Mouse (Mus musculus) CH12.LX (cell line): Measurements from ENCODE around the gene Frmd5. TPM values are rescaled to one million over a fixed set of nuclear protein-coding genes. Genes with fewer than 3 reads are reported as not detected.
"Not testable (repeated sequence)": the region's sequence is repeated elsewhere in the genome, so short reads cannot be mapped to it uniquely, and the experiment has no call there.

ENCODE experiments used
- DNase-seq: peaks from one replicate; pipeline ENCODE4 v3.0.0-alpha.2; 2013; ENCODE audit errors: extremely low read depth
- H3K27ac ChIP-seq: 2 replicates; pipeline ENCODE4 v1.5.1; 2012; ENCODE audit warnings: low read depth, mild to moderate bottlenecking, control low read depth, moderate library complexity; ENCODE audit not compliant: insufficient read depth
- H3K27me3 ChIP-seq: replicated peaks from 2 replicates; pipeline ENCODE3; 2012; ENCODE audit warnings: inconsistent platforms
- H3K36me3 ChIP-seq, 2 experiments: replicated peaks in 1 of 2; 2 replicates each; pipeline versions ENCODE3 to v1.6.1; 2012; ENCODE audit warnings: inconsistent platforms in 1 of 2, low read length in 1 of 2, mild to moderate bottlenecking in 1 of 2, mixed read lengths in 1 of 2, moderate library complexity in 1 of 2; ENCODE audit not compliant: control insufficient read depth in 1 of 2, insufficient read depth in 1 of 2
- H3K4me1 ChIP-seq, 2 experiments: 2 replicates each; pipeline ENCODE4 v1.6.1; 2012; ENCODE audit warnings: inconsistent platforms in 1 of 2, moderate library complexity in 1 of 2; ENCODE audit not compliant: insufficient read depth in 2 of 2, control insufficient read depth in 1 of 2
- H3K4me2 ChIP-seq: 2 replicates; pipeline ENCODE4 v1.6.1; 2012; ENCODE audit warnings: low read depth, mild to moderate bottlenecking, control low read depth; ENCODE audit not compliant: poor library complexity, insufficient read depth, severe bottlenecking
- H3K4me3 ChIP-seq, 3 experiments: fragments of 150-350 bp in 1 of 3; sonication (generic) in 1 of 3; replicated peaks in 1 of 3; 2 replicates each; pipeline versions ENCODE3 to v1.5.1; 2011 to 2012; ENCODE audit warnings: low read depth in 2 of 3, low read length in 2 of 3, mild to moderate bottlenecking in 2 of 3, moderate library complexity in 2 of 3, control low read depth in 1 of 3, improper control_type of control experiment in 1 of 3, inconsistent platforms in 1 of 3, mixed read lengths in 1 of 3; ENCODE audit not compliant: poor library complexity in 1 of 3
- H3K79me2 ChIP-seq: replicated peaks from 2 replicates; pipeline ENCODE4 v1.6.1; 2012; ENCODE audit warnings: mild to moderate bottlenecking, moderate library complexity; ENCODE audit not compliant: control insufficient read depth, poor library complexity, insufficient read depth, severe bottlenecking; ENCODE audit errors: extremely low read depth
- H3K9ac ChIP-seq: 2 replicates; pipeline ENCODE4 v1.6.1; 2012; ENCODE audit warnings: low read depth, mild to moderate bottlenecking, control low read depth, moderate library complexity; ENCODE audit not compliant: insufficient read depth
- H3K9me3 ChIP-seq: replicated peaks from 2 replicates; pipeline ENCODE3; 2012; ENCODE audit warnings: low read length, inconsistent platforms, mixed read lengths
- CTCF ChIP-seq, 2 experiments: IDR thresholded peaks in 1 of 2; conservative IDR thresholded peaks in 1 of 2; 2 replicates each; pipeline ENCODE4 v1.5.1; 2011 to 2012; ENCODE audit warnings: low read depth in 2 of 2, low read length in 2 of 2, improper control_type of control experiment in 1 of 2, inconsistent platforms in 1 of 2, mild to moderate bottlenecking in 1 of 2, moderate library complexity in 1 of 2
- GABPA ChIP-seq: IDR thresholded peaks from 2 replicates; pipeline ENCODE4 v1.6.1; 2012; ENCODE audit warnings: low read depth, low read length, improper control_type of control experiment, inconsistent platforms; ENCODE audit not compliant: insufficient replicate concordance
- IRF4 ChIP-seq: IDR thresholded peaks from 2 replicates; pipeline ENCODE4 v1.6.1; 2014; ENCODE audit warnings: low read depth, mild to moderate bottlenecking, inconsistent platforms, low read length, improper control_type of control experiment
- JUN ChIP-seq: IDR thresholded peaks from 2 replicates; pipeline ENCODE4 v1.6.1; 2011; ENCODE audit warnings: low read depth, mild to moderate bottlenecking, low read length, improper control_type of control experiment, moderate library complexity; ENCODE audit not compliant: insufficient read depth
- NELFE ChIP-seq: IDR thresholded peaks from 2 replicates; pipeline ENCODE4 v1.6.1; 2011; ENCODE audit warnings: low read depth, low read length, improper control_type of control experiment
- POLR2A ChIP-seq: IDR thresholded peaks from 2 replicates; pipeline ENCODE4 v1.6.1; 2011; ENCODE audit warnings: low read depth, mild to moderate bottlenecking, improper control_type of control experiment, low read length
- UBTF ChIP-seq: IDR thresholded peaks from 2 replicates; pipeline ENCODE4 v1.6.1; 2012; ENCODE audit warnings: low read depth, mild to moderate bottlenecking, inconsistent platforms, low read length, improper control_type of control experiment, moderate library complexity
- ZMIZ1 ChIP-seq: IDR thresholded peaks from 2 replicates; pipeline ENCODE4 v1.6.1; 2012; ENCODE audit warnings: low read depth, mild to moderate bottlenecking, inconsistent platforms, low read length, improper control_type of control experiment
- dilution Hi-C: fragments of 300-500 bp; cut with MboI; formaldehyde crosslinking; loops from 2 replicates; pipeline ENCODE4 v1.14.3; 2020; ENCODE audit warnings: low sequenced_read_pairs; ENCODE audit not compliant: extremely low pct_unique_long_range_greater_than_20kb, extremely low pct_ligation_motif_present
- in situ Hi-C: fragments of 300-500 bp; cut with MboI; formaldehyde crosslinking; loops from 3 replicates; pipeline ENCODE4 v1.14.3; 2019; ENCODE audit warnings: low sequenced_read_pairs, low pct_ligation_motif_present, low pct_unique_long_range_greater_than_20kb, mixed read lengths
- polyA plus RNA-seq: library from polyadenylated mRNA; unstranded; fragments of >175 nt; gene quantifications from 2 replicates; pipeline ENCODE4 v1.2.1, GENCODE M21; 2012; ENCODE audit warnings: low read depth; ENCODE audit not compliant: insufficient read length
- total RNA-seq, 2 experiments: library from RNA; depleted of rRNA; stranded (reverse); fragments of 300-350 nt in 1 of 2; fragments of >200 nt in 1 of 2; gene quantifications; 2 replicates each; pipeline ENCODE4 v1.2.3; 2012 to 2014

The Frmd5 gene
- total and polyA plus RNA-seq, 3 experiments = 1.9 to 3.5 (median 3.2) TPM

GRCm38 (mm10) chr2:121522006-121522405, 284.9 kb downstream of the Frmd5 start:
- dilution Hi-C loops = no loop called here

GRCm38 (mm10) chr2:121518711-121519110, 288.2 kb downstream of the Frmd5 start:
- DNase-seq, H3K27ac ChIP-seq, H3K9me3 ChIP-seq, H3K27me3 ChIP-seq, H3K4me1 ChIP-seq, H3K4me3 ChIP-seq, H3K4me2 ChIP-seq, dilution Hi-C loops, H3K9ac ChIP-seq, in situ Hi-C loops: not testable (repeated sequence)
- Histone ChIP-seq H3K36me3 (peaks cover 35 to 64% of the 10 kb centered on the region in 2 experiments), H3K79me2 (peaks cover 25% of the 10 kb centered on the region)

More at GRCm38 (mm10) chr2:121522006-121522405, 284.9 kb downstream of the Frmd5 start:
- Histone ChIP-seq H3K4me3 (no peak overlapping the region), H3K36me3 (peaks cover 34 to 68% of the 10 kb centered on the region in 2 experiments), H3K4me1 (no peaks in the 10 kb centered on the region), H3K79me2 (0 out of 2 replicates have a peak, but pooled peaks cover 4% of the 10 kb centered on the region)
- no peak for DNase-seq
- in situ Hi-C loops = no loop called here
- TF ChIP-seq CTCF (conservative IDR thresholded peaks at IDR 0.05 in 1 of 2, IDR thresholded peaks at IDR 0.05 in 1 of 2; ENCODE audit: low read depth in 2 of 2, low read length in 2 of 2) = no peak
- TF ChIP-seq ZMIZ1 = no peak
- TF ChIP-seq POLR2A = no peak
- no peak for TF ChIP-seq JUN
- TF ChIP-seq GABPA = no peak
- TF ChIP-seq, all 38 proteins: peak for 0
- H3K27me3 ChIP-seq = no peaks in the 10 kb centered on the region
- H3K4me2 ChIP-seq = no peak overlapping the region
- no peak overlapping the region for H3K9ac ChIP-seq
- no peak overlapping the region for H3K27ac ChIP-seq
- no peaks in the 10 kb centered on the region for H3K9me3 ChIP-seq

- Histone ChIP-seq H3K79me2 (peaks cover 29% of the 10 kb centered on the region), H3K4me1 (peaks cover 0 to 4% of the 10 kb centered on the region in 2 experiments; a peak in 3 of 4 replicates), H3K27ac (no peak overlapping the region), H3K9ac (no peak overlapping the region), H3K36me3 (peaks cover 37 to 68% of the 10 kb centered on the region in 2 experiments), H3K9me3 (no peaks in the 10 kb centered on the region), H3K4me2 (no peak overlapping the region), H3K4me3 (no peak overlapping the region), H3K27me3 (no peaks in the 10 kb centered on the region)
- TF ChIP-seq NELFE = no peak
- DNase-seq = no peak
- in situ Hi-C loops (no loop called here), dilution Hi-C loops (no loop called here)
These were observed 288.8 kb downstream of the Frmd5 start for GRCm38 (mm10) chr2:121518106-121518505.

GRCm38 (mm10) chr2:121514211-121514610, 292.7 kb downstream of the Frmd5 start:
- H3K79me2 ChIP-seq = peaks cover 57% of the 10 kb centered on the region
- no peak overlapping the region for H3K27ac ChIP-seq
- H3K27me3 ChIP-seq = no peaks in the 10 kb centered on the region
- DNase-seq = no peak
- H3K4me2 ChIP-seq = no peak overlapping the region
- in situ Hi-C loops = no loop called here
- dilution Hi-C loops = no loop called here
- no peak overlapping the region for H3K4me3 ChIP-seq
- peaks cover 0 to 25% of the 10 kb centered on the region in 2 experiments; a peak in 3 of 4 replicates for H3K4me1 ChIP-seq
- H3K9ac ChIP-seq = no peak overlapping the region
- no peak for TF ChIP-seq UBTF
- TF ChIP-seq IRF4 = 0 out of 2 replicates have a peak, but pooled peaks have one; percentile 31
- H3K36me3 ChIP-seq = peaks cover 40 to 79% of the 10 kb centered on the region in 2 experiments
- no peaks in the 10 kb centered on the region for H3K9me3 ChIP-seq

- peaks cover 35 to 80% of the 10 kb centered on the region in 2 experiments for H3K36me3 ChIP-seq
- H3K27me3 ChIP-seq, H3K4me2 ChIP-seq, DNase-seq, H3K9ac ChIP-seq, H3K4me3 ChIP-seq, dilution Hi-C loops, in situ Hi-C loops, H3K9me3 ChIP-seq, H3K27ac ChIP-seq: not testable (repeated sequence)
- peaks cover 0 to 30% of the 10 kb centered on the region in 2 experiments; a peak in 3 of 4 replicates for H3K4me1 ChIP-seq
- H3K79me2 ChIP-seq = peaks cover 68% of the 10 kb centered on the region
These were observed 293.7 kb downstream of the Frmd5 start for GRCm38 (mm10) chr2:121512991-121513765.
